Mouse (Mus musculus) megakaryocyte, embryonic 14.5 days (primary cell): Measurements from ENCODE around the gene Slc35f6.

ENCODE experiments used
- FLI1 ChIP-seq: IDR thresholded peaks from 2 replicates; pipeline ENCODE4 v1.6.1; 2012; ENCODE audit warnings: low read length, inconsistent platforms, mixed read lengths
- GATA1 ChIP-seq: IDR thresholded peaks from 3 replicates; pipeline ENCODE4 v1.6.1; 2012; ENCODE audit warnings: mixed read lengths, low read length, inconsistent platforms, borderline replicate concordance

- TF ChIP-seq GATA1 (no peak), FLI1 (no peak)
Measured at GRCm38 (mm10) chr5:30636994-30637393, 10.7 kb upstream of the Slc35f6 start.
